Mouse (Mus musculus): ENCODE results near the gene Gm12253. TPM values are rescaled to one million over a fixed set of nuclear protein-coding genes. Genes with fewer than 3 reads are reported as not detected.

Gm12253 gene
- polyA plus RNA-seq (2015; fragmentation: Nextera tagmentation; extraction: Ambion mirVana): not detected in 2 replicates

- no peak for ATAC-seq (ENCODE audit: extremely low read depth, insufficient number of reproducible peaks, low FRiP score, low TSS enrichment)
- 62% methylated on average over 3 of the region's 3 CpGs for WGBS
These were observed at the start of gene Gm12253 for GRCm38 (mm10) chr11:58432259-58432658. Gene Gm12253 (plus strand): TSS chr11:58432559.

GRCm38 (mm10) chr11:58399985-58400645 is 32.2 kb upstream of the Gm12253 start:
- WGBS: 65% methylated on average over 6 of the region's 6 CpGs

More at GRCm38 (mm10) chr11:58432259-58432658, at the start of gene Gm12253:
- no peak within 1 kb of the TSS for H3K4me2 ChIP-seq
- no peaks in the 10 kb centered on the region for H3K4me1 ChIP-seq
- H3K36me3 ChIP-seq: no peaks in the 10 kb centered on the region
- peaks cover 2% of the 10 kb centered on the region; the same call in 1 of the 2 replicates for H3K27me3 ChIP-seq (replicated peaks)
- no peaks in the 10 kb centered on the region for H3K9me3 ChIP-seq
- no peak within 1 kb of the TSS for H3K27ac ChIP-seq (replicated peaks)
- H3K4me3 ChIP-seq: no peak within 1 kb of the TSS
- no peak within 1 kb of the TSS for H3K9ac ChIP-seq

GRCm38 (mm10) chr11:58400655-58401054 is 31.7 kb upstream of the Gm12253 start:
- no peak overlapping the region for H3K4me2 ChIP-seq
- no peaks in the 10 kb centered on the region for H3K9me3 ChIP-seq
- no peaks in the 10 kb centered on the region for H3K36me3 ChIP-seq
- no peaks in the 10 kb centered on the region; the same call in 1 of the 2 replicates for H3K27me3 ChIP-seq (replicated peaks)
- H3K4me1 ChIP-seq: 0 out of 2 replicates have a peak, but pooled peaks cover 5% of the 10 kb centered on the region
- H3K9ac ChIP-seq: no peak overlapping the region
- H3K27ac ChIP-seq (replicated peaks): no peak overlapping the region
- H3K4me3 ChIP-seq: no peak overlapping the region
- 49% methylated on average over 5 of the region's 5 CpGs for WGBS
- ATAC-seq (ENCODE audit: extremely low read depth, insufficient number of reproducible peaks, low FRiP score, low TSS enrichment): no peak

More at GRCm38 (mm10) chr11:58399985-58400645, 32.2 kb upstream of the Gm12253 start:
- H3K9ac ChIP-seq: no peak overlapping the region
- H3K9me3 ChIP-seq: no peaks in the 10 kb centered on the region
- no peak for ATAC-seq (ENCODE audit: extremely low read depth, insufficient number of reproducible peaks, low FRiP score, low TSS enrichment)
- no peak overlapping the region for H3K4me2 ChIP-seq
- H3K4me3 ChIP-seq: no peak overlapping the region
- H3K36me3 ChIP-seq: no peaks in the 10 kb centered on the region
- H3K27me3 ChIP-seq (replicated peaks): no peaks in the 10 kb centered on the region; the same call in 1 of the 2 replicates
- no peak overlapping the region for H3K27ac ChIP-seq (replicated peaks)
- 0 out of 2 replicates have a peak, but pooled peaks cover 5% of the 10 kb centered on the region for H3K4me1 ChIP-seq

- Histone ChIP-seq H3K9ac (no peak overlapping the region), H3K36me3 (no peaks in the 10 kb centered on the region), H3K9me3 (no peaks in the 10 kb centered on the region), H3K27me3 (replicated peaks) (no peaks in the 10 kb centered on the region; the same call in 1 of the 2 replicates), H3K4me1 (no peaks in the 10 kb centered on the region), H3K4me2 (no peak overlapping the region), H3K4me3 (no peak overlapping the region), H3K27ac (replicated peaks) (no peak overlapping the region)
- no peak for ATAC-seq (ENCODE audit: extremely low read depth, insufficient number of reproducible peaks, low FRiP score, low TSS enrichment)
- WGBS: 61% methylated on average over 3 of the region's 3 CpGs
These were observed 24.3 kb upstream of the Gm12253 start for GRCm38 (mm10) chr11:58408066-58408465.

- H3K9me3 ChIP-seq: no peaks in the 10 kb centered on the region
- no peaks in the 10 kb centered on the region for H3K27me3 ChIP-seq (replicated peaks)
- H3K27ac ChIP-seq (replicated peaks): no peak overlapping the region
- no peak for ATAC-seq (ENCODE audit: extremely low read depth, insufficient number of reproducible peaks, low FRiP score, low TSS enrichment)
- H3K36me3 ChIP-seq: no peaks in the 10 kb centered on the region
- no peak overlapping the region for H3K4me3 ChIP-seq
- H3K9ac ChIP-seq: no peak overlapping the region
- H3K4me2 ChIP-seq: peak overlapping the region; percentile 21
- WGBS: 59% methylated on average over 3 of the region's 3 CpGs
- H3K4me1 ChIP-seq: peaks cover 13% of the 10 kb centered on the region
These were observed 14.0 kb upstream of the Gm12253 start for GRCm38 (mm10) chr11:58418336-58418735.

GRCm38 (mm10) chr11:58420815-58421214 is 11.5 kb upstream of the Gm12253 start, which contains the start of gene 1810065E05Rik:
Gene 1810065E05Rik (plus strand): TSS chr11:58421111.
- H3K4me2 ChIP-seq: no peak within 1 kb of the TSS
- no peaks in the 10 kb centered on the region for H3K36me3 ChIP-seq
- H3K4me1 ChIP-seq: peaks cover 13% of the 10 kb centered on the region
- H3K4me3 ChIP-seq: no peak within 1 kb of the TSS
- no peak for ATAC-seq (ENCODE audit: extremely low read depth, insufficient number of reproducible peaks, low FRiP score, low TSS enrichment)
- no peak within 1 kb of the TSS for H3K27ac ChIP-seq (replicated peaks)
- no peaks in the 10 kb centered on the region for H3K9me3 ChIP-seq
- H3K27me3 ChIP-seq (replicated peaks): no peaks in the 10 kb centered on the region
- WGBS: 55% methylated on average over 1 of the region's 1 CpGs
- no peak within 1 kb of the TSS for H3K9ac ChIP-seq

- no peak for ATAC-seq (ENCODE audit: extremely low read depth, insufficient number of reproducible peaks, low FRiP score, low TSS enrichment)
- Histone ChIP-seq H3K9ac (no peak overlapping the region), H3K36me3 (no peaks in the 10 kb centered on the region), H3K4me3 (no peak overlapping the region), H3K4me1 (no peaks in the 10 kb centered on the region), H3K27ac (replicated peaks) (no peak overlapping the region), H3K27me3 (replicated peaks) (0 out of 2 replicates have a peak, but pooled peaks cover 2% of the 10 kb centered on the region), H3K9me3 (no peaks in the 10 kb centered on the region), H3K4me2 (no peak overlapping the region)
- 53% methylated on average over 5 of the region's 5 CpGs for WGBS
These were observed 5.5 kb downstream of the Gm12253 start for GRCm38 (mm10) chr11:58437866-58438265.

GRCm38 (mm10) chr11:58452759-58453158 is 20.4 kb downstream of the Gm12253 start, which contains the start of gene Lypd9:
Gene Lypd9 (minus strand): TSS chr11:58452923.
- no peak within 1 kb of the TSS for H3K4me2 ChIP-seq
- no peaks in the 10 kb centered on the region for H3K36me3 ChIP-seq
- H3K4me3 ChIP-seq: no peak within 1 kb of the TSS
- H3K9me3 ChIP-seq: peaks cover 8% of the 10 kb centered on the region; the same call in 1 of the 2 replicates
- no peak for ATAC-seq (ENCODE audit: extremely low read depth, insufficient number of reproducible peaks, low FRiP score, low TSS enrichment)
- H3K27me3 ChIP-seq (replicated peaks): no peaks in the 10 kb centered on the region
- H3K9ac ChIP-seq: no peak within 1 kb of the TSS
- WGBS: 85% methylated on average over 9 of the region's 9 CpGs
- H3K27ac ChIP-seq (replicated peaks): no peak within 1 kb of the TSS
- H3K4me1 ChIP-seq: no peaks in the 10 kb centered on the region

- Histone ChIP-seq H3K27me3 (replicated peaks) (no peaks in the 10 kb centered on the region), H3K9me3 (peaks cover 2% of the 10 kb centered on the region; the same call in 1 of the 2 replicates), H3K36me3 (no peaks in the 10 kb centered on the region), H3K9ac (no peak overlapping the region), H3K4me1 (no peaks in the 10 kb centered on the region), H3K27ac (replicated peaks) (no peak overlapping the region), H3K4me2 (no peak overlapping the region), H3K4me3 (no peak overlapping the region)
- 51% methylated on average over 4 of the region's 4 CpGs for WGBS
- ATAC-seq (ENCODE audit: extremely low read depth, insufficient number of reproducible peaks, low FRiP score, low TSS enrichment): no peak; the same call in 1 of the 2 replicates
These were observed 21.2 kb downstream of the Gm12253 start for GRCm38 (mm10) chr11:58453592-58453991.

- no peak within 1 kb of the TSS for H3K9ac ChIP-seq
- H3K27me3 ChIP-seq (replicated peaks): no peaks in the 10 kb centered on the region
- ATAC-seq (ENCODE audit: extremely low read depth, insufficient number of reproducible peaks, low FRiP score, low TSS enrichment): no peak
- no peak within 1 kb of the TSS for H3K4me3 ChIP-seq
- H3K36me3 ChIP-seq: no peaks in the 10 kb centered on the region
- H3K4me1 ChIP-seq: no peaks in the 10 kb centered on the region
- no peak within 1 kb of the TSS for H3K4me2 ChIP-seq
- H3K9me3 ChIP-seq: no peaks in the 10 kb centered on the region
- H3K27ac ChIP-seq (replicated peaks): no peak within 1 kb of the TSS
These were observed 29.8 kb downstream of the Gm12253 start, which contains the start of gene Olfr30 for GRCm38 (mm10) chr11:58462170-58462569. Gene Olfr30 (minus strand): TSS chr11:58462270.
